Mouse (Mus musculus): ENCODE results near the gene Atf7. TPM values are rescaled to one million over a fixed set of nuclear protein-coding genes. Genes with fewer than 3 reads are reported as not detected.

The Atf7 gene
- polyA plus RNA-seq, 1 experiment from 2014 or later = 37.4 TPM

- TF ChIP-seq EP300 (IDR thresholded peaks at IDR 0.05) (no peak), CTCF (IDR thresholded peaks at IDR 0.05) (no peak)
- no peak overlapping the region for H3K4me3 ChIP-seq (ENCODE audit: low read depth, low read length)
- no peaks in the 10 kb centered on the region for H3K9me3 ChIP-seq (ENCODE audit: low read length)
- H3K4me2 ChIP-seq (replicated peaks; ENCODE audit: low read depth, low read length) = no peak overlapping the region
- ATAC-seq = no peak
- no peaks in the 10 kb centered on the region for H3K4me1 ChIP-seq (ENCODE audit: insufficient read depth, low read depth, low read length)
- DNase-seq (ENCODE audit: low spot score) = no peak
- H3K27me3 ChIP-seq (replicated peaks; ENCODE audit: insufficient read depth, low read length) = no peaks in the 10 kb centered on the region
- H3K27ac ChIP-seq (ENCODE audit: low read length) = no peak overlapping the region
- no peak overlapping the region for H3K9ac ChIP-seq (replicated peaks; ENCODE audit: low read depth)
- WGBS = 76% methylated on average over 1 of the region's 1 CpGs
- no peaks in the 10 kb centered on the region for H3K36me3 ChIP-seq (ENCODE audit: insufficient read depth, low read length)
These were observed 44.1 kb downstream of the Atf7 start for GRCm38 (mm10) chr15:102581205-102581604.

GRCm38 (mm10) chr15:102578351-102578750, 46.9 kb downstream of the Atf7 start:
- H3K27ac ChIP-seq (ENCODE audit: low read length) = no peak overlapping the region
- H3K9ac ChIP-seq (replicated peaks; ENCODE audit: low read depth) = no peak overlapping the region
- ATAC-seq (no peak), DNase-seq (ENCODE audit: low spot score) (no peak)
- H3K4me1 ChIP-seq (ENCODE audit: insufficient read depth, low read depth, low read length) = no peaks in the 10 kb centered on the region
- no peaks in the 10 kb centered on the region for H3K27me3 ChIP-seq (replicated peaks; ENCODE audit: insufficient read depth, low read length)
- H3K4me2 ChIP-seq (replicated peaks; ENCODE audit: low read depth, low read length) = no peak overlapping the region
- 84% methylated on average over 2 of the region's 2 CpGs for WGBS
- no peaks in the 10 kb centered on the region for H3K9me3 ChIP-seq (ENCODE audit: low read length)
- no peak overlapping the region for H3K4me3 ChIP-seq (ENCODE audit: low read depth, low read length)
- H3K36me3 ChIP-seq (ENCODE audit: insufficient read depth, low read length) = no peaks in the 10 kb centered on the region
- TF ChIP-seq CTCF (IDR thresholded peaks at IDR 0.05) (no peak), EP300 (IDR thresholded peaks at IDR 0.05) (no peak)

DNA sequence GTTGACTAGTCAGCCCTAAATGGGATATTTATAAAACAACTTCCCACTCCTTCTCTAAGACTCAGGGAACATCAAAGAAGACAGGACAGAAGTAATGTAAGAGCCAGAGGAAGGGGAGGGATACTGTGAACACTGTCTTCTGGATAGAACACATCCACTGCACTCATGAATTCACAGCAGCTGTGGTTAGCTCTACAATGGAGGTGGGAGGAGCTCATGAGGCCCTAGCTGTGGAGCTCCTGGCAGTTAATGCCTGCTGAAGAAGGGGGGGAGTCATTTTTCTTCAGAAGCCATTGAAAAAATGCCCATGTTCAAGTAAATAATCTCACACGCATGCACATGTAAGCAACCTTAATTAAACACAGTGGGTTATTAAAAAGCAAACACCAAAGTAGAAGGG, 48.3 kb downstream of the Atf7 start:
- Histone ChIP-seq H3K27ac (ENCODE audit: low read length) (no peak overlapping the region), H3K9ac (replicated peaks; ENCODE audit: low read depth) (no peak overlapping the region), H3K4me2 (replicated peaks; ENCODE audit: low read depth, low read length) (no peak overlapping the region), H3K27me3 (replicated peaks; ENCODE audit: insufficient read depth, low read length) (no peaks in the 10 kb centered on the region), H3K4me1 (ENCODE audit: insufficient read depth, low read depth, low read length) (no peaks in the 10 kb centered on the region), H3K9me3 (ENCODE audit: low read length) (no peaks in the 10 kb centered on the region), H3K36me3 (ENCODE audit: insufficient read depth, low read length) (no peaks in the 10 kb centered on the region), H3K4me3 (ENCODE audit: low read depth, low read length) (no peak overlapping the region)
- 67% methylated on average over 1 of the region's 1 CpGs for WGBS
- TF ChIP-seq CTCF (IDR thresholded peaks at IDR 0.05) (no peak), EP300 (IDR thresholded peaks at IDR 0.05) (no peak)
- no peak for ATAC-seq
- no peak for DNase-seq (ENCODE audit: low spot score)

GRCm38 (mm10) chr15:102572081-102572480, 53.2 kb downstream of the Atf7 start:
- Histone ChIP-seq H3K9ac (replicated peaks; ENCODE audit: low read depth) (no peak overlapping the region), H3K36me3 (ENCODE audit: insufficient read depth, low read length) (no peaks in the 10 kb centered on the region), H3K27ac (ENCODE audit: low read length) (0 out of 2 replicates have a peak overlapping the region, but pooled peaks have one; percentile 2), H3K27me3 (replicated peaks; ENCODE audit: insufficient read depth, low read length) (no peaks in the 10 kb centered on the region), H3K9me3 (ENCODE audit: low read length) (no peaks in the 10 kb centered on the region), H3K4me2 (replicated peaks; ENCODE audit: low read depth, low read length) (no peak overlapping the region), H3K4me3 (ENCODE audit: low read depth, low read length) (no peak overlapping the region), H3K4me1 (ENCODE audit: insufficient read depth, low read depth, low read length) (no peaks in the 10 kb centered on the region)
- ATAC-seq = peak; percentile 48
- WGBS = 31% methylated on average over 3 of the region's 3 CpGs
- peak; percentile 76 for DNase-seq (ENCODE audit: low spot score)
- TF ChIP-seq CTCF (IDR thresholded peaks at IDR 0.05) (no peak), EP300 (IDR thresholded peaks at IDR 0.05) (no peak)

DNA sequence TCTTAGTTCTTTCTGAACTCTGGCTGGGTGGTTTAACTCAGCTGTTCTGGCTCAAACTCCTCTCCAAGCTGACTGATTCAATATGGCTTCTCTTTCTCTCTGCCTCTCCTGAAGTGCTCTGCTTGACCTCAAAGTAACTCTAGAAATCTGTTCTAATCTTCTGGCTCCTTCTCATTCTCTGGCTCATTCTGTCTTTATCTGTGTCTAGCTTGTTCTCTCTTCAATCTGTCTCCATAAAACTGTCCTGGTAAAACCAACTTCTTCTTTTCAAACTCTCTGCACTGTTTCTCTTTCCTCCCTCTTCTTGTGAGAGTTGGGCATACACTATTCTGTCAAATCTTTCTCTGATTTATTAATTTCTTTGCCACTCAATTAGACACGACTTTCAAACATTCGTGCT, 57.4 kb downstream of the Atf7 start:
- Histone ChIP-seq H3K4me2 (replicated peaks; ENCODE audit: low read depth, low read length) (no peak overlapping the region), H3K4me1 (ENCODE audit: insufficient read depth, low read depth, low read length) (no peaks in the 10 kb centered on the region), H3K27me3 (replicated peaks; ENCODE audit: insufficient read depth, low read length) (no peaks in the 10 kb centered on the region), H3K4me3 (ENCODE audit: low read depth, low read length) (no peak overlapping the region), H3K9me3 (ENCODE audit: low read length) (no peaks in the 10 kb centered on the region), H3K27ac (ENCODE audit: low read length) (no peak overlapping the region), H3K36me3 (ENCODE audit: insufficient read depth, low read length) (no peaks in the 10 kb centered on the region; the same call in 1 of the 2 replicates), H3K9ac (replicated peaks; ENCODE audit: low read depth) (no peak overlapping the region)
- ATAC-seq = no peak
- DNase-seq (ENCODE audit: low spot score) = no peak
- 74% methylated on average over 2 of the region's 2 CpGs for WGBS
- TF ChIP-seq EP300 (IDR thresholded peaks at IDR 0.05) = no peak
- no peak for TF ChIP-seq CTCF (IDR thresholded peaks at IDR 0.05)

GRCm38 (mm10) chr15:102563681-102564080, 61.6 kb downstream of the Atf7 start:
- ATAC-seq = no peak
- no peak for DNase-seq (ENCODE audit: low spot score)
- WGBS = 87% methylated on average over 5 of the region's 5 CpGs
- H3K27ac ChIP-seq (ENCODE audit: low read length) = no peak overlapping the region
- no peaks in the 10 kb centered on the region; the same call in 1 of the 2 replicates for H3K36me3 ChIP-seq (ENCODE audit: insufficient read depth, low read length)
- no peaks in the 10 kb centered on the region for H3K9me3 ChIP-seq (ENCODE audit: low read length)
- no peak overlapping the region for H3K9ac ChIP-seq (replicated peaks; ENCODE audit: low read depth)
- no peaks in the 10 kb centered on the region for H3K27me3 ChIP-seq (replicated peaks; ENCODE audit: insufficient read depth, low read length)
- H3K4me3 ChIP-seq (ENCODE audit: low read depth, low read length) = no peak overlapping the region
- H3K4me1 ChIP-seq (ENCODE audit: insufficient read depth, low read depth, low read length) = no peaks in the 10 kb centered on the region
- no peak overlapping the region for H3K4me2 ChIP-seq (replicated peaks; ENCODE audit: low read depth, low read length)
- no peak for TF ChIP-seq EP300 (IDR thresholded peaks at IDR 0.05)
- no peak for TF ChIP-seq CTCF (IDR thresholded peaks at IDR 0.05)

DNA sequence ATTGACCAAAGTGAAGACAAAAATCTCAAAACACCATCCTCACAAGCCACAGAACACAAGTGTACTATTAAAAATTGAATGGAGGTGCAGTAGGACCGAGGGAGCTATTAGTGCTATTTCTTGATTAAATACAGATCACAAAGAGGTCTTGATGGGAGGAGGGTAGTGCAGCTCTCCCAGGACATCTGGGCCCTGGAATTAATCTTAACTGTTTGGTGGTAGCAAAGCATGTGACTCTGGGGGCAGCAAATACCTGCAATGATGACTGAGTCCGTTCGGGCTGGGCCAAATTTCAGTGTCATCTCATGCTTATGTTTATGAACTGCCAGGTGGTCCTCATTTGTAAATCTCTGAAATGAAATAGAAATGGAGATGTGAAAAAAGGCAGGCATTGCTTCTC, 62.2 kb downstream of the Atf7 start:
- 87% methylated on average over 3 of the region's 3 CpGs for WGBS
- H3K9ac ChIP-seq (replicated peaks; ENCODE audit: low read depth) = no peak overlapping the region
- H3K4me3 ChIP-seq (ENCODE audit: low read depth, low read length) = no peak overlapping the region
- no peak overlapping the region for H3K4me2 ChIP-seq (replicated peaks; ENCODE audit: low read depth, low read length)
- H3K27me3 ChIP-seq (replicated peaks; ENCODE audit: insufficient read depth, low read length) = no peaks in the 10 kb centered on the region
- TF ChIP-seq CTCF (IDR thresholded peaks at IDR 0.05) (no peak), EP300 (IDR thresholded peaks at IDR 0.05) (no peak)
- no peaks in the 10 kb centered on the region; the same call in 1 of the 2 replicates for H3K36me3 ChIP-seq (ENCODE audit: insufficient read depth, low read length)
- ATAC-seq (no peak), DNase-seq (ENCODE audit: low spot score) (no peak)
- no peak overlapping the region for H3K27ac ChIP-seq (ENCODE audit: low read length)
- H3K4me1 ChIP-seq (ENCODE audit: insufficient read depth, low read depth, low read length) = no peaks in the 10 kb centered on the region
- no peaks in the 10 kb centered on the region for H3K9me3 ChIP-seq (ENCODE audit: low read length)
